ENCODE assay signal across 7 mouse cellular contexts in the genomic region with DNA sequence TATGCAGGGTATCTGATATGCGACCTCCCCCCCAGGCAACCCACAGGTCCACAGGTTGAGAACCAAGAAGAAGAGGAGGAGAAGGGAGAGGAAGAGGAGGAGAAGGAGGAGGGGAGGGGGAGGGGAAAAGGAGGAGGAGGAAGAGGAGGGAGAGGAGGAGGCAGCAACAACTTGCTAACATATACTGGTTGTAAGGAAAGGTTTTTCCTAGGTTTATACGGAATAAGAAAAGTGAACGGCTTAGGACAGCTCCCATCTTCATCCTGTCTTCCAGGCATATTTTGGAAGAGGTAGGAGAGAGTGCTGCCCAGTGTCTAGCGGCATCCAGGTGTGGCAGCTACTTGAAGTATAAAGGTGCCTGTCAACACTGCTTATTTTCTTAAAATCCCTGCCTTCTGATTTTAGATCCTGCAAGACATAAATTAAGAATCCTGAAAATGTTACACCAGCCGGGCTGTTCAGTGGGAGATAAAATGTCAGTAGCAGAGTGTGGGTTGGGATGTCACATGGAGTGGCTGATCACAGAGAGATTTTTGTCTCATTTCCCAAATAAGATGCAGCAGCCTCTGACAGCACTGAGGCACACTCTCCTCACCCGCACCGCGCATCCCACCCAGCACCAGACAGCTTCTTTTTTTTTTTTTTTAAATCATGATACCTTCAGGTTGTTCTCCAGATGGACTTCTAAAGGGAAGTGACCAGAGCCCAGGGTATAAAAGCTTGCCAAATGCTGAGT. TPM values are rescaled to one million over a fixed set of nuclear protein-coding genes. Genes with fewer than 3 reads are reported as not detected.
DNase-seq lines count a peak whose midpoint lies in the region; ATAC-seq and TF ChIP-seq lines count a peak whose summit lies in the region.

A gene (minus strand): TSS at position 51 of the 736 bp plus-strand sequence.

- no peak for TF ChIP-seq CTCF in CH12.LX (conservative IDR thresholded peaks at IDR 0.05 in 1 of 2, IDR thresholded peaks at IDR 0.05 in 1 of 2; ENCODE audit: low read depth in 2 of 2, low read length in 2 of 2)

- in situ Hi-C loops in CH12.LX (cut with MboI; ENCODE audit: low pct_ligation_motif_present, low pct_unique_long_range_greater_than_20kb, low sequenced_read_pairs), result no loop called here

- dilution Hi-C loops in CH12.LX (cut with MboI; ENCODE audit: extremely low pct_ligation_motif_present, extremely low pct_unique_long_range_greater_than_20kb, low sequenced_read_pairs), result no loop called here

- H3K9me3 ChIP-seq in CH12.LX (replicated peaks; ENCODE audit: low read length), result no peaks in the 10 kb centered on the region
- H3K9me3 ChIP-seq in hindbrain, embryonic 12.5 days (replicated peaks), result no peaks in the 10 kb centered on the region
- no peaks in the 10 kb centered on the region for H3K9me3 ChIP-seq in limb, embryonic 11.5 days (ENCODE audit: control insufficient read depth, low read length)

- no peak for TF ChIP-seq RAD21 in CH12.LX (IDR thresholded peaks at IDR 0.05; ENCODE audit: low read depth, low read length)

- no peak for TF ChIP-seq EP300 in CH12.LX (IDR thresholded peaks at IDR 0.05; ENCODE audit: low read length)

- H3K27me3 ChIP-seq in CH12.LX (replicated peaks), result no peaks in the 10 kb centered on the region
- H3K27me3 ChIP-seq in hindbrain, embryonic 12.5 days, result no peaks in the 10 kb centered on the region
- H3K27me3 ChIP-seq in limb, embryonic 11.5 days (ENCODE audit: control insufficient read depth, insufficient read depth, low read length), result no peaks in the 10 kb centered on the region

- H3K9ac ChIP-seq in CH12.LX (ENCODE audit: insufficient read depth, low read depth), result no peak within 1 kb of the TSS
- H3K9ac ChIP-seq in hindbrain, embryonic 12.5 days, result no peak within 1 kb of the TSS
- H3K9ac ChIP-seq in limb, embryonic 11.5 days (ENCODE audit: low read length), result no peak within 1 kb of the TSS

- no peak for DNase-seq in CH12.LX (ENCODE audit: extremely low read depth)
- DNase-seq in adrenal gland, adult 2 months, result no peak
- DNase-seq in limb, embryonic 11.5 days (ENCODE audit: low spot score), result no peak

- no peak within 1 kb of the TSS for H3K4me3 ChIP-seq in CH12.LX (replicated peaks in 1 of 3; ENCODE audit: low read depth in 2 of 3, low read length in 2 of 3, poor library complexity in 1 of 3)
- no peak within 1 kb of the TSS for H3K4me3 ChIP-seq in hindbrain, embryonic 12.5 days
- no peak within 1 kb of the TSS for H3K4me3 ChIP-seq in limb, embryonic 11.5 days (ENCODE audit: low read depth, low read length)

- H3K27ac ChIP-seq in CH12.LX (ENCODE audit: insufficient read depth, low read depth), result no peak within 1 kb of the TSS
- H3K27ac ChIP-seq in hindbrain, embryonic 12.5 days, result no peak within 1 kb of the TSS
- H3K27ac ChIP-seq in limb, embryonic 11.5 days (replicated peaks; ENCODE audit: low read depth, low read length), result no peak within 1 kb of the TSS

- peak; percentile 73 for ATAC-seq in frontal cortex, adult (ENCODE audit: low TSS enrichment)
- ATAC-seq in hindbrain, embryonic 12.5 days (ENCODE audit: low FRiP score), result no peak
- ATAC-seq in limb, embryonic 11.5 days (ENCODE audit: insufficient number of reproducible peaks, low FRiP score, low TSS enrichment, low read depth), result no peak
- ATAC-seq in neutrophil, adult 5-6 weeks (ENCODE audit: extremely low read depth, insufficient number of reproducible peaks, low FRiP score, poor library complexity, severe bottlenecking), result no peak
- ATAC-seq in cerebellum, adult (ENCODE audit: insufficient number of reproducible peaks, low FRiP score, low TSS enrichment), result no peak

- H3K4me2 ChIP-seq in CH12.LX (ENCODE audit: insufficient read depth, low read depth, poor library complexity, severe bottlenecking), result no peak within 1 kb of the TSS
- H3K4me2 ChIP-seq in hindbrain, embryonic 12.5 days (replicated peaks), result no peak within 1 kb of the TSS
- no peak within 1 kb of the TSS for H3K4me2 ChIP-seq in limb, embryonic 11.5 days (ENCODE audit: low read depth, severe bottlenecking)

- H3K4me1 ChIP-seq in CH12.LX (ENCODE audit: control insufficient read depth in 1 of 2, insufficient read depth in 2 of 2), result peaks cover 11 to 18% of the 10 kb centered on the region in 2 experiments
- peaks cover 16% of the 10 kb centered on the region for H3K4me1 ChIP-seq in hindbrain, embryonic 12.5 days
- H3K4me1 ChIP-seq in limb, embryonic 11.5 days (ENCODE audit: control insufficient read depth, insufficient read depth, low read length), result peaks cover 8% of the 10 kb centered on the region

- no peaks in the 10 kb centered on the region for H3K36me3 ChIP-seq in CH12.LX (replicated peaks in 1 of 2; ENCODE audit: control insufficient read depth in 1 of 2, insufficient read depth in 1 of 2, low read length in 1 of 2)
- no peaks in the 10 kb centered on the region for H3K36me3 ChIP-seq in hindbrain, embryonic 12.5 days
- no peaks in the 10 kb centered on the region for H3K36me3 ChIP-seq in limb, embryonic 11.5 days (ENCODE audit: control insufficient read depth, insufficient read depth, low read length)

- no peak for TF ChIP-seq POLR2A in CH12.LX (IDR thresholded peaks at IDR 0.05; ENCODE audit: low read depth, low read length)

- peaks cover 15% of the 10 kb centered on the region for H3K79me2 ChIP-seq in CH12.LX (replicated peaks; ENCODE audit: control insufficient read depth, extremely low read depth, insufficient read depth, poor library complexity, severe bottlenecking)

- 93% methylated on average over 8 of the region's 8 CpGs for WGBS in hindbrain, embryonic 12.5 days
- WGBS in limb, embryonic 11.5 days, result 95% methylated on average over 8 of the region's 8 CpGs

TF ChIP-seq in CH12.LX, 34 proteins besides CTCF, POLR2A, EP300 and RAD21:
- no peak for TF ChIP-seq TCF12 (IDR thresholded peaks at IDR 0.05; ENCODE audit: low read depth, low read length)
- TF ChIP-seq JUND (conservative IDR thresholded peaks at IDR 0.05; ENCODE audit: low read depth, low read length), result no peak
- TF ChIP-seq CHD2 (IDR thresholded peaks at IDR 0.05; ENCODE audit: low read length), result no peak
- TF ChIP-seq MEF2A (IDR thresholded peaks at IDR 0.05; ENCODE audit: borderline replicate concordance, low read depth, low read length), result no peak
- TF ChIP-seq RCOR1 (conservative IDR thresholded peaks at IDR 0.05; ENCODE audit: low read depth, low read length), result no peak
- TF ChIP-seq ELF1 (IDR thresholded peaks at IDR 0.05; ENCODE audit: low read depth, low read length), result no peak
- TF ChIP-seq USF1 (IDR thresholded peaks at IDR 0.05; ENCODE audit: low read depth, low read length), result no peak
- no peak for TF ChIP-seq MXI1 (IDR thresholded peaks at IDR 0.05; ENCODE audit: low read depth, low read length)
- TF ChIP-seq ZMIZ1 (IDR thresholded peaks at IDR 0.05; ENCODE audit: low read depth, low read length), result no peak
- no peak for TF ChIP-seq SMC3 (IDR thresholded peaks at IDR 0.05; ENCODE audit: low read depth, low read length)
- TF ChIP-seq MAX (IDR thresholded peaks at IDR 0.05; ENCODE audit: low read length), result no peak
- no peak for TF ChIP-seq NELFE (IDR thresholded peaks at IDR 0.05; ENCODE audit: low read depth, low read length)
- no peak for TF ChIP-seq CHD1 (IDR thresholded peaks at IDR 0.05; ENCODE audit: low read depth, low read length)

RNA-seq across cellular contexts. Expression of the gene that starts here (rescaled TPM):
- 267 and 310 TPM in 2 replicates for total RNA-seq in CH12.LX (2012; rRNA removed)
- 371 and 386 TPM in 2 replicates for total RNA-seq in CH12.LX (2014; rRNA removed)
- polyA plus RNA-seq in CH12.LX (2012; ENCODE audit: insufficient read length, low read depth), result 233 and 283 TPM in 2 replicates
- 100 to 1,000 TPM; 141 to 185 TPM for total RNA-seq in adrenal gland, adult 2 months (2021)
- 68.7 and 87.2 TPM in 2 replicates for polyA plus RNA-seq in adrenal gland, adult 2 months (2012; rRNA removed)
- 139 TPM in 2 replicates for polyA plus RNA-seq in hindbrain, embryonic 12.5 days (2016; fragmentation: Nextera tagmentation; extraction: Ambion mirVana)
- 136 and 139 TPM in 2 replicates for polyA plus RNA-seq in limb, embryonic 11.5 days (2014; fragmentation: Nextera tagmentation; extraction: Ambion mirVana)
- total RNA-seq in neutrophil, adult 5-6 weeks (2017), result 271 and 291 TPM in 2 replicates
